Mouse (Mus musculus) ES-E14 (cell line): ENCODE measurements around the gene Arl11. TPM values are rescaled to one million over a fixed set of nuclear protein-coding genes. Genes with fewer than 3 reads are reported as not detected.
A peak's percentile ranks its signal among the peaks of the same experiment; 100 is the strongest.

ENCODE experiments used
- DNase-seq: peaks from one replicate; pipeline ENCODE4 v3.0.0-alpha.2; 2013; ENCODE audit warnings: low read depth, low spot score
- H3K27ac ChIP-seq: 2 replicates; pipeline ENCODE4 v1.5.1; 2012; ENCODE audit warnings: low read depth, mild to moderate bottlenecking, low read length, moderate library complexity, mixed read lengths; ENCODE audit not compliant: poor library complexity, insufficient read depth, severe bottlenecking
- H3K36me3 ChIP-seq: 2 replicates; pipeline ENCODE4 v1.6.1; 2012; ENCODE audit warnings: mild to moderate bottlenecking, low read length, moderate library complexity, mixed read lengths; ENCODE audit not compliant: control insufficient read depth, poor library complexity, insufficient read depth, severe bottlenecking
- H3K4me1 ChIP-seq, 2 experiments: fragments of 150-350 bp in 1 of 2; sonication (generic) in 1 of 2; 2 replicates each; pipeline ENCODE4 v1.6.1; 2012; ENCODE audit warnings: low read length in 2 of 2, mild to moderate bottlenecking in 1 of 2, mixed read lengths in 1 of 2; ENCODE audit not compliant: control insufficient read depth in 2 of 2, insufficient read depth in 2 of 2, poor library complexity in 1 of 2
- H3K4me3 ChIP-seq, 2 experiments: fragments of 150-350 bp in 1 of 2; sonication (generic) in 1 of 2; 2 replicates each; pipeline ENCODE4 v1.5.1; 2012; ENCODE audit warnings: low read length in 2 of 2, low read depth in 1 of 2, mild to moderate bottlenecking in 1 of 2, mixed read lengths in 1 of 2; ENCODE audit not compliant: insufficient read depth in 1 of 2, poor library complexity in 1 of 2, severe bottlenecking in 1 of 2
- H3K9ac ChIP-seq: 2 replicates; pipeline ENCODE4 v1.6.1; 2012; ENCODE audit warnings: low read depth, mild to moderate bottlenecking, low read length, mixed read lengths; ENCODE audit not compliant: poor library complexity, insufficient read depth, severe bottlenecking
- H3K9me3 ChIP-seq: fragments of 150-350 bp; sonication (generic); 2 replicates; pipeline ENCODE4 v1.6.1; 2012; ENCODE audit warnings: low read depth, mild to moderate bottlenecking, low read length; ENCODE audit not compliant: control insufficient read depth, insufficient read depth
- CHD2 ChIP-seq: IDR thresholded peaks from 2 replicates; pipeline ENCODE4 v1.6.1; 2014; ENCODE audit warnings: mild to moderate bottlenecking, low read depth, low read length, inconsistent platforms
- HCFC1 ChIP-seq: IDR thresholded peaks from 2 replicates; pipeline ENCODE4 v1.6.1; 2012; ENCODE audit warnings: low read length, inconsistent platforms, borderline replicate concordance; ENCODE audit not compliant: insufficient read depth
- MAFK ChIP-seq: IDR thresholded peaks from 2 replicates; pipeline ENCODE4 v1.6.1; 2014; ENCODE audit warnings: mild to moderate bottlenecking, low read depth, low read length, inconsistent platforms; ENCODE audit not compliant: insufficient read depth
- ZC3H11A ChIP-seq: IDR thresholded peaks from 2 replicates; pipeline ENCODE4 v1.6.1; 2012; ENCODE audit warnings: low read depth, mild to moderate bottlenecking, inconsistent platforms, low read length, borderline replicate concordance
- ZNF384 ChIP-seq: IDR thresholded peaks from 2 replicates; pipeline ENCODE4 v1.6.1; 2012; ENCODE audit warnings: low read depth, low read length, inconsistent platforms
- in situ Hi-C, 2 experiments: fragments of 600-800 bp; cut with MboI; formaldehyde crosslinking; loops; one replicate each; pipeline ENCODE4 v1.15.1; 2025; ENCODE audit warnings: low sequenced_read_pairs in 2 of 2, inconsistent platforms in 1 of 2; ENCODE audit not compliant: unreplicated experiment in 2 of 2
- total RNA-seq: library from RNA; depleted of rRNA; stranded (reverse); fragments of 300-350 nt; gene quantifications from 2 replicates; pipeline ENCODE4 v1.2.3, GENCODE M21; 2012; rRNA removed

The Arl11 gene
- not detected in 2 replicates for total RNA-seq

DNA sequence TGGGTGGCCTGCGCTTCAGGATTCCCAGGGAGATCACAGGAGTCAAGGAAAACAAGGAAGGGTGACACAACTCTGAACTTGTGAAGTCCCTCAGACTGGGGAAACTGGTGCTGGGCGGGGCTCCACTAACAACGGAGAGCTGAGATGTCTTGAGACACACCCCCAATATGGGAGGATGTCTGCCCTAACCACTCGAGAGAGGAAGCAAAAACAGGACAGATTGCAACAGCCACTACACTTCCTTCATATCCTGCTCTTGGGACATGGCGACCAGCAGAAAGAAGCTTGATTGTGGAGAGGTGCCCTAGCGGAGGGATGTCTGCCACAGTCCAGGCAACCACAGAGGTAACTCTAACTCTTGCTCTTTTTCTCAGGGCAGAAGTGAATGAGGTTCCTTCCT is at the start of gene Arl11:
Arl11 (plus strand) TSS at position 161 of the 400 bp plus-strand sequence.
- peaks cover 2 to 6% of the 10 kb centered on the region in 2 experiments; a peak in 1 of 4 replicates for H3K4me1 ChIP-seq
- in situ Hi-C loops: no loop called here
- no peaks in the 10 kb centered on the region for H3K36me3 ChIP-seq
- no peak within 1 kb of the TSS for H3K4me3 ChIP-seq
- no peak within 1 kb of the TSS for H3K27ac ChIP-seq
- TF ChIP-seq CHD2 (no peak), MAFK (no peak), HCFC1 (no peak), ZNF384 (no peak), ZC3H11A (no peak)
- no peak within 1 kb of the TSS for H3K9ac ChIP-seq
- no peaks in the 10 kb centered on the region for H3K9me3 ChIP-seq
- DNase-seq: no peak

GRCm38 (mm10) chr14:61267908-61268475 is 41.6 kb upstream of the Arl11 start:
- H3K9ac ChIP-seq: no peak overlapping the region
- no peaks in the 10 kb centered on the region for H3K9me3 ChIP-seq
- no peak overlapping the region for H3K27ac ChIP-seq
- in situ Hi-C loops: no loop called here
- H3K36me3 ChIP-seq: no peaks in the 10 kb centered on the region
- no peaks in the 10 kb centered on the region for H3K4me1 ChIP-seq
- DNase-seq: no peak
- TF ChIP-seq MAFK (no peak), ZNF384 (no peak), ZC3H11A (no peak), CHD2 (no peak), HCFC1 (no peak)
- no peak overlapping the region for H3K4me3 ChIP-seq

DNA sequence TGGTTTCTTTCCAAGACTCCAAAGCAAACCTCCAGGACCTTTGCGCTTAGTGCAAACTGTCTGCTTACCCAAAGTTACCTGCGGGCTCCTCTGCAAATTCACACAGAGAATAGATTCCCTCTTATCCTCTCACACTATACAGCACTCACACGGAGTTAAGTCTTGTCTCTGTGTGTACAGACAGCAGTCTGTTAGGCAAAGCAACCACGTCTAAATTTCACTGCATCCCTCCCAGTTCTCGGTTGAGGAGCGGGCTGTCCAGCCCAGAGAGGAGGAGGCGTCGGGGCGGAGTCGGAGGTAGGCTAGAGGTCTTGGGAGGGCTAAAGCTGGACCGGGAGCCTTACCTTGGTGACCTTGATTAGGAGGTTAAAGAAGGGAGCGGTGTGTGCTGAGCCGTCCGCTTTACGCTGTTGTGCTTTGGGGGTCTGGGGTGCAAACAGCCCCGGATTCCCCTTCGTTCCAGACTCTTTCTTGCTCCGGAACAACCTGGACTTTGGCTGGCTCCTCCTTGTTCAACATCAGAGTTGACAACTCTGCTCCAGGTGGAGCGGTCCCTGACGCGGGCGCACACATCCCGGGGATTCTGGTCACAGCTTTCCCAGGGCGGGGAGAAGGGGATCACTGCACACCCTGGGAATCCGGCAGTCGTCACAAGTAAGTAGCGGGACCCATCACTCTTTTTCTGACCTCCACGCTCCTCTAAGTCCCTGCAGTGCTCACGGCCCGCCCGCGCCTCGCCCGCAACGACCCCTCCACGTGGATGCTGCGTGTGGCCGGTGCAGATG is 34.9 kb upstream of the Arl11 start:
- in situ Hi-C loops: no loop called here
- Histone ChIP-seq H3K36me3 (no peaks in the 10 kb centered on the region), H3K4me1 (peaks cover 0 to 4% of the 10 kb centered on the region in 2 experiments; a peak in 1 of 4 replicates), H3K9me3 (no peaks in the 10 kb centered on the region), H3K9ac (peak overlapping the region; percentile 22), H3K4me3 (peak overlapping the region; percentile 14 to 60), H3K27ac (no peak overlapping the region)
- no peak for TF ChIP-seq ZC3H11A
- TF ChIP-seq MAFK: no peak
- no peak for TF ChIP-seq HCFC1
- TF ChIP-seq ZNF384: no peak
- TF ChIP-seq CHD2: no peak
- no peak for DNase-seq

GRCm38 (mm10) chr14:61277285-61277684 is 32.3 kb upstream of the Arl11 start:
- no peaks in the 10 kb centered on the region for H3K36me3 ChIP-seq
- no peaks in the 10 kb centered on the region for H3K9me3 ChIP-seq
- peak; percentile 38 for DNase-seq
- peaks cover 0 to 4% of the 10 kb centered on the region in 2 experiments; a peak in 1 of 4 replicates for H3K4me1 ChIP-seq
- in situ Hi-C loops: no loop called here
- TF ChIP-seq MAFK (no peak), CHD2 (no peak), HCFC1 (no peak), ZNF384 (no peak), ZC3H11A (no peak)
- no peak overlapping the region for H3K4me3 ChIP-seq
- H3K9ac ChIP-seq: no peak overlapping the region
- H3K27ac ChIP-seq: no peak overlapping the region
